Mouse (Mus musculus): ENCODE measurements at regions not wholly inside any gene's neighbourhood (a gene's known extent, or its start where the extent isn't known, plus 50 kb on each side); places are given as distances from the start of the nearest gene placed in this dataset.

- no peak overlapping the region for H3K9ac ChIP-seq
- no peaks in the 10 kb centered on the region for H3K4me1 ChIP-seq
- H3K9me3 ChIP-seq (replicated peaks): no peaks in the 10 kb centered on the region
- H3K36me3 ChIP-seq (ENCODE audit: poor library complexity, severe bottlenecking): no peaks in the 10 kb centered on the region
- no peak overlapping the region for H3K27ac ChIP-seq
- H3K4me2 ChIP-seq: no peak overlapping the region
- no peak overlapping the region for H3K4me3 ChIP-seq
- WGBS: 92% methylated on average over 5 of the region's 5 CpGs
- no peak for ATAC-seq
- H3K27me3 ChIP-seq: no peaks in the 10 kb centered on the region
These were observed 99.7 kb upstream of the Arid5b start for GRCm38 (mm10) chr10:68378212-68378611.

- WGBS: 95% methylated on average over 4 of the region's 4 CpGs
- H3K27me3 ChIP-seq: no peaks in the 10 kb centered on the region
These were observed 98.9 kb upstream of the Arid5b start for GRCm38 (mm10) chr10:68377479-68377878.

GRCm38 (mm10) chr10:68373875-68374274 lies 95.3 kb upstream of the Arid5b start:
- H3K27ac ChIP-seq: no peak overlapping the region
- no peaks in the 10 kb centered on the region for H3K9me3 ChIP-seq (replicated peaks)
- no peaks in the 10 kb centered on the region for H3K27me3 ChIP-seq
- no peaks in the 10 kb centered on the region for H3K4me1 ChIP-seq
- no peak overlapping the region for H3K4me3 ChIP-seq
- H3K4me2 ChIP-seq: no peak overlapping the region
- no peaks in the 10 kb centered on the region for H3K36me3 ChIP-seq (ENCODE audit: poor library complexity, severe bottlenecking)
- no peak for ATAC-seq
- H3K9ac ChIP-seq: no peak overlapping the region
- 67% methylated on average over 5 of the region's 5 CpGs for WGBS

More at GRCm38 (mm10) chr10:68377479-68377878, 98.9 kb upstream of the Arid5b start:
- no peak overlapping the region for H3K9ac ChIP-seq
- no peak for ATAC-seq
- H3K9me3 ChIP-seq (replicated peaks): no peaks in the 10 kb centered on the region
- H3K4me2 ChIP-seq: no peak overlapping the region
- no peaks in the 10 kb centered on the region for H3K36me3 ChIP-seq (ENCODE audit: poor library complexity, severe bottlenecking)
- no peaks in the 10 kb centered on the region for H3K4me1 ChIP-seq
- no peak overlapping the region for H3K4me3 ChIP-seq
- H3K27ac ChIP-seq: no peak overlapping the region

GRCm38 (mm10) chr10:68371785-68372184 lies 93.2 kb upstream of the Arid5b start:
- H3K36me3 ChIP-seq (ENCODE audit: poor library complexity, severe bottlenecking): no peaks in the 10 kb centered on the region
- H3K4me2 ChIP-seq: no peak overlapping the region
- H3K4me3 ChIP-seq: no peak overlapping the region
- H3K27me3 ChIP-seq: no peaks in the 10 kb centered on the region
- H3K27ac ChIP-seq: no peak overlapping the region
- no peak overlapping the region for H3K9ac ChIP-seq
- no peak for ATAC-seq
- H3K9me3 ChIP-seq (replicated peaks): no peaks in the 10 kb centered on the region; the same call in 1 of the 2 replicates
- WGBS: 95% methylated on average over 6 of the region's 6 CpGs
- H3K4me1 ChIP-seq: no peaks in the 10 kb centered on the region

GRCm38 (mm10) chr10:68370986-68371385 lies 92.4 kb upstream of the Arid5b start:
- H3K9ac ChIP-seq: no peak overlapping the region
- ATAC-seq: no peak
- 88% methylated on average over 8 of the region's 8 CpGs for WGBS

GRCm38 (mm10) chr10:68366796-68367195 lies 88.3 kb upstream of the Arid5b start:
- H3K9me3 ChIP-seq (replicated peaks): no peaks in the 10 kb centered on the region; the same call in 1 of the 2 replicates
- no peak overlapping the region for H3K4me2 ChIP-seq
- no peak overlapping the region for H3K27ac ChIP-seq
- no peak overlapping the region for H3K4me3 ChIP-seq
- WGBS: 94% methylated on average over 3 of the region's 3 CpGs
- H3K4me1 ChIP-seq: no peaks in the 10 kb centered on the region
- H3K36me3 ChIP-seq (ENCODE audit: poor library complexity, severe bottlenecking): no peaks in the 10 kb centered on the region
- H3K9ac ChIP-seq: no peak overlapping the region
- no peak for ATAC-seq
- H3K27me3 ChIP-seq: no peaks in the 10 kb centered on the region

More at GRCm38 (mm10) chr10:68370986-68371385, 92.4 kb upstream of the Arid5b start:
- Histone ChIP-seq H3K27ac (no peak overlapping the region), H3K27me3 (no peaks in the 10 kb centered on the region), H3K36me3 (ENCODE audit: poor library complexity, severe bottlenecking) (no peaks in the 10 kb centered on the region), H3K9me3 (replicated peaks) (no peaks in the 10 kb centered on the region; the same call in 1 of the 2 replicates), H3K4me2 (no peak overlapping the region), H3K4me3 (no peak overlapping the region), H3K4me1 (no peaks in the 10 kb centered on the region)

GRCm38 (mm10) chr10:68360765-68361483 lies 82.4 kb upstream of the Arid5b start:
- H3K36me3 ChIP-seq (ENCODE audit: poor library complexity, severe bottlenecking): no peaks in the 10 kb centered on the region
- no peaks in the 10 kb centered on the region for H3K9me3 ChIP-seq (replicated peaks)
- H3K27ac ChIP-seq: no peak overlapping the region
- H3K4me3 ChIP-seq: no peak overlapping the region
- H3K9ac ChIP-seq: no peak overlapping the region
- no peaks in the 10 kb centered on the region for H3K27me3 ChIP-seq
- H3K4me2 ChIP-seq: no peak overlapping the region
- peaks cover 3% of the 10 kb centered on the region; the same call in 1 of the 2 replicates for H3K4me1 ChIP-seq
- 86% methylated on average over 6 of the region's 6 CpGs for WGBS
- ATAC-seq: no peak

GRCm38 (mm10) chr10:68359135-68359534 lies 80.6 kb upstream of the Arid5b start:
- 93% methylated on average over 2 of the region's 2 CpGs for WGBS
- no peaks in the 10 kb centered on the region for H3K27me3 ChIP-seq

GRCm38 (mm10) chr10:68356973-68357372 lies 78.4 kb upstream of the Arid5b start:
- H3K9ac ChIP-seq: no peak overlapping the region
- H3K36me3 ChIP-seq (ENCODE audit: poor library complexity, severe bottlenecking): no peaks in the 10 kb centered on the region
- H3K27ac ChIP-seq: no peak overlapping the region
- H3K4me1 ChIP-seq: peaks cover 25% of the 10 kb centered on the region
- no peak overlapping the region for H3K4me3 ChIP-seq
- no peak for ATAC-seq
- H3K27me3 ChIP-seq: no peaks in the 10 kb centered on the region
- H3K4me2 ChIP-seq: no peak overlapping the region
- WGBS: 68% methylated on average over 6 of the region's 6 CpGs
- no peaks in the 10 kb centered on the region for H3K9me3 ChIP-seq (replicated peaks)

More at GRCm38 (mm10) chr10:68359135-68359534, 80.6 kb upstream of the Arid5b start:
- H3K36me3 ChIP-seq (ENCODE audit: poor library complexity, severe bottlenecking): no peaks in the 10 kb centered on the region
- H3K27ac ChIP-seq: no peak overlapping the region
- H3K4me3 ChIP-seq: no peak overlapping the region
- no peaks in the 10 kb centered on the region for H3K9me3 ChIP-seq (replicated peaks)
- peaks cover 19% of the 10 kb centered on the region for H3K4me1 ChIP-seq
- no peak for ATAC-seq
- no peak overlapping the region for H3K9ac ChIP-seq
- H3K4me2 ChIP-seq: no peak overlapping the region

GRCm38 (mm10) chr10:68356521-68356920 lies 78.0 kb upstream of the Arid5b start:
- H3K36me3 ChIP-seq (ENCODE audit: poor library complexity, severe bottlenecking): no peaks in the 10 kb centered on the region
- H3K9me3 ChIP-seq (replicated peaks): no peaks in the 10 kb centered on the region
- no peak for ATAC-seq
- H3K9ac ChIP-seq: no peak overlapping the region
- no peak overlapping the region for H3K4me3 ChIP-seq
- H3K27me3 ChIP-seq: no peaks in the 10 kb centered on the region
- no peak overlapping the region for H3K27ac ChIP-seq
- 87% methylated on average over 5 of the region's 5 CpGs for whole genome bisulfite sequencing
- H3K4me1 ChIP-seq: peaks cover 28% of the 10 kb centered on the region
- no peak overlapping the region for H3K4me2 ChIP-seq

GRCm38 (mm10) chr10:68356093-68356485 lies 77.5 kb upstream of the Arid5b start:
- no peak overlapping the region for H3K9ac ChIP-seq
- no peak overlapping the region for H3K4me3 ChIP-seq
- peak overlapping the region; percentile 40 for H3K4me2 ChIP-seq
- H3K27me3 ChIP-seq: no peaks in the 10 kb centered on the region
- ATAC-seq: peak; percentile 23; the same call in 1 of the 2 replicates
- H3K4me1 ChIP-seq: peaks cover 28% of the 10 kb centered on the region
- H3K9me3 ChIP-seq (replicated peaks): no peaks in the 10 kb centered on the region
- peak overlapping the region; percentile 7 for H3K27ac ChIP-seq
- WGBS: 15% methylated on average over 6 of the region's 6 CpGs
- H3K36me3 ChIP-seq (ENCODE audit: poor library complexity, severe bottlenecking): no peaks in the 10 kb centered on the region

- H3K36me3 ChIP-seq (ENCODE audit: poor library complexity, severe bottlenecking): no peaks in the 10 kb centered on the region
- no peak overlapping the region for H3K4me3 ChIP-seq
- no peak overlapping the region for H3K9ac ChIP-seq
- WGBS: 7% methylated on average over 6 of the region's 6 CpGs
- H3K9me3 ChIP-seq (replicated peaks): no peaks in the 10 kb centered on the region
- peak overlapping the region; percentile 7 for H3K27ac ChIP-seq
- ATAC-seq: peak; percentile 78
- H3K27me3 ChIP-seq: no peaks in the 10 kb centered on the region
- peak overlapping the region; percentile 40 for H3K4me2 ChIP-seq
- peaks cover 28% of the 10 kb centered on the region for H3K4me1 ChIP-seq
These were observed 77.0 kb upstream of the Arid5b start for GRCm38 (mm10) chr10:68355471-68356092.

Data from forebrain, embryonic 13.5 days (tissue).